Mouse (Mus musculus): ENCODE measurements around the gene Fars2. TPM values are rescaled to one million over a fixed set of nuclear protein-coding genes. Genes with fewer than 3 reads are reported as not detected.

Fars2 gene
- total RNA-seq, 2 experiments from 2014 or later, result 45.2 to 51.2 TPM

DNA sequence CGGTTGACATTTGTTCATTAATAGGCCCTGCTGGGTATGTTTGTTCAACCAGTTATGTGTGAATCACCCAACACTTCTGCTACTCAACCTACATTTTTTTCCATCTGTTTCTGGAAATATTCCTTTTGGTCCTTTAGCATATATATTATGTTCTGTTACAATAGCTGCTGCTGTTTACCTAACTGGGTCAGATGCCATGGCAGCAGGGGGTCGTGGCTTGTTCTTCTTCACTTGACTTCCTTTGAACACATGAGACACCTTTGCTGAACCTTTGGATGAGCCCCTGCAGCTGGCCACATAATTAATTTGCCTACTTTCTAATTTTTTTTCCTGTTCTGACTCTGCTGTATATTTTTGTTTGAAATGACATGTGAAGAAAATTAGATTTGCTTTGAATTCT lies 475.1 kb downstream of the Fars2 start:
- no peak for ATAC-seq (replicated peaks; ENCODE audit: low FRiP score, poor library complexity, severe bottlenecking)

- no peak for ATAC-seq (replicated peaks; ENCODE audit: low FRiP score, poor library complexity, severe bottlenecking)
These were observed 489.5 kb downstream of the Fars2 start for GRCm38 (mm10) chr13:36606717-36607116.

DNA sequence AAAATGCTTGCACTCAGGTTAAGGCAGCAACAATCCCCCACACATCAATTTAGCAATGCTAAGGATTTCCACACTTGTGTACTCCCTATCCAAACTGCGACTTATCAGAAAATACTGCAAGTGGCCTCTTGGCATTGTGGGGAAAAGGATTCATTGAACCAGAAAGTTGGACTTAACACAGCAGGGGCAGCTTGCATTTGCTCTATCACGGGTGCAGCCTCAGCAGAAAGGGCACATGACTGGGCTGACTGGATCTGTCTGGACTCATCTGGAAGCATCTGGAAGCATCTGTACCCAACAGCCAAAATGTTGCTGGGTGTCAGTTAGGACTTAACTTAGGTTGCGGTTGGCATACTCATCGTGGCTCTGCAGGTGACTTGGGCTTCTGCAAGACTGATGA lies 490.7 kb downstream of the Fars2 start:
- ATAC-seq (replicated peaks; ENCODE audit: low FRiP score, poor library complexity, severe bottlenecking), result no peak

DNA sequence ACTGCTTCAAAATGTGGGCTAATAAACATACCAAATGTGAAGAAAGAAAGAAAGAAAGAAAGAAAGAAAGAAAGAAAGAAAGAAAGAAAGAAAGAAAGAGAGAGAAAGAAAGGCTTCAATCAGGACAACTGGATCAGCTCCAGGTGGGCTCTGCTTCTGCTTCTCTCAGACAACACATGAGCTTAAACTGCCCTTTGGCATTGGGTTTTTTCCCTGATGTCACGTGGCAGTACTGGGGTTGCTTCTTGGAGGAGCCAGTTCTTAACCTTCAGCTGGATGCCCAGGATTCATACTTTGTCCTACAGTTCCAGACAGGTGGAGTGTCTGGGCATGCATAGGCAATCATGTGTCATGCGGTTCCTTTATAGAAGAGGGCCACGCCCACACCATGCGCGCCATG lies 493.2 kb downstream of the Fars2 start:
- no peak for ATAC-seq (replicated peaks; ENCODE audit: low FRiP score, poor library complexity, severe bottlenecking)

DNA sequence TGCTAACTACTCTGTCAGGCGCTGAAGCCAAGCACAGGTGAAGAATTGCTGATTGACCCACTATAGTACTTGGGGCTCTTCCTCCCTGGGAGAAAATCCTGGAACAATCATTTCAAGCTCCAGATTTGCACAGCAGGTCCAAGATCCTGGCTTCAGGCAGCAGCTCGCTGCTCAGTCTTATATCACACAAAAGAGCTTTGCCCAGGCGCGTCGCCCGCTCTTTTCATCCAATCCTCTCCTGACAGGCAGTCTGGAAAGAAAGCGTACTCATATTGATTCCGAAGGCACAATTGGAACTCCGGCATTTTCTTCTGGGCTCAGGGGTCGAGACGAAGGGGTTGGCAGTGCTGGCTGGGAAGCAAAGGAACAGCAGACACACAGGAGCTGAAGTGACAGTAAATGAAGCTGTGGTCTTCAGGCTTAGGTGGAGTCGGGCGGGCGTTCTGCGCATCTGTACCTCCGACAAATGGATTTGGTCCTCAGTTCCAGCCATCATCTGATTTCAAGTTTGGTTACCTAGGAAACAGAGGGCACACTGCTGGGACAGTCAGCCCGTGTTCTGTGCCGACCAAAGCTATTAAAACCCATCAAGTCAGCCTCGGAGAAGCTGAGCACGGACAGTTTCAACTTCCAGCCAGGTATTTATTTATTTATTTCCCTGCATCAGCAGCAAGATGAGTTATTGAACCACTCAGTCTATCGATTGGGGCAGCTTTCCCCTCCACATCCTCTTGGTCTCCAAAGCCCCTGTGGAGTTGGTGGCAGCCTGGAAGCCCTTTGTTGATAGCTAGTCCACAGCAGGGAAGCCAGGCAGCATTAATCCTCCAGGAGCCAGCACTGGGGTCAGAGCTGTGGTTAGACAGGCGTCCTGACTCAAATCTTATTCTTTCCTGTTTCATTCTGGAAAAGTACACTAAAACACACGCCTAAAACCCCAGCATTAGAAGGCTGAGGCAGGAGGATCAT lies 495.9 kb downstream of the Fars2 start:
- ATAC-seq (replicated peaks; ENCODE audit: low FRiP score, poor library complexity, severe bottlenecking), result no peak

- no peak for ATAC-seq (replicated peaks; ENCODE audit: low FRiP score, poor library complexity, severe bottlenecking)
These were observed 503.5 kb downstream of the Fars2 start for GRCm38 (mm10) chr13:36620498-36621332.

DNA sequence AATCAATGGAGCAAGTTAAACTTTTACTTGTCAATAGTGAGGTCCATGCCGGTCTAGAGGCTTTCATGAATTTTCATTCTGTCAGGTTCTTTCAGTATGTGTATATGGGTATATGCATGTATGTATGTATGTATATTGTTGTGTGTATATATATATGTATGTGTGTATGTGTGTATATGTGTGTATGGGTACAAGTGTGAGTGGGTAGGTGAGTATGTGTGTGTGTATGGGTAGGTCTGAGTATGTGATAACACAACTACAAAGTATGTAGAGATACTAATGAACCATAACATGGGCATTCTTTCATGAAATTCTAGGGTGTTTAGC lies 504.1 kb downstream of the Fars2 start:
- ATAC-seq (replicated peaks; ENCODE audit: low FRiP score, poor library complexity, severe bottlenecking), result no peak

GRCm38 (mm10) chr13:36623556-36623955 lies 506.3 kb downstream of the Fars2 start:
- ATAC-seq (replicated peaks; ENCODE audit: low FRiP score, poor library complexity, severe bottlenecking), result no peak

DNA sequence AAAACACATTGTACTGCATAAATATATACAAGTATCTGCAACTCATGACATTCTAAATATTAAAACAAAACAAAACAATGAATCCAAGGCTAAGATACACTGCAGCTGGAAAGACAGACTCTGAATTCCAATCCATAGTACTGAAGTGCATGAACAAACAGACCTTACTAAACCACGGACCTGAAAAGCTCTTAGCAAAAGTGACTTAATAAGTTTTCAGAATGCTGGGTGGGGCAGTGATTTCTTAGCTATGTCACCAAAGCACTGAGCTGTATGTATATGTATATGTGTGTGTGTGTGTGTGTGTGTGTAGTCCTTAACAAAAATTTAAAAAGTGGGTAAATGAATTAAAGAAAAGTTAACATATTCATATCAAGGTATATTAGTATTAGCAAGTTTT lies 511.9 kb downstream of the Fars2 start:
- ATAC-seq (replicated peaks; ENCODE audit: low FRiP score, poor library complexity, severe bottlenecking), result no peak

DNA sequence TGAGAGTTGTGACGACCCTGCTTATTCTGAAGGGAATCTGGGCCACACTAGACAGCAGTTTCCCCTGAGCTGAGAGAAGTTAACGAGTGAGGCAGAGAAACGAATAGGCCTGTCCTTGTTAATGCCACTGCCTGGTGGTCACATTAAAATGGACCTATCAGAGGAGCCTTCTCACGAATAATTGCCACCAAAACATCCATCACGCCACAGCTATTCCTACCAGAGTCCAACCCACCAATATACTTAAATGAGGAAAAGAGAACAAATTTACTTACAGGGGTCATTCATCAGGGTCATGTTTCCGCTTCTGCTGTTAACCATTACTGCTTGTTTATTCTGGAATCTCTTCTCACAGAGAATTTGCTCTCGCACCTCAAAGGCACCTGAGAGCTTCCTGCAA lies 531.0 kb downstream of the Fars2 start:
- no peak for ATAC-seq (replicated peaks; ENCODE audit: low FRiP score, poor library complexity, severe bottlenecking)

DNA sequence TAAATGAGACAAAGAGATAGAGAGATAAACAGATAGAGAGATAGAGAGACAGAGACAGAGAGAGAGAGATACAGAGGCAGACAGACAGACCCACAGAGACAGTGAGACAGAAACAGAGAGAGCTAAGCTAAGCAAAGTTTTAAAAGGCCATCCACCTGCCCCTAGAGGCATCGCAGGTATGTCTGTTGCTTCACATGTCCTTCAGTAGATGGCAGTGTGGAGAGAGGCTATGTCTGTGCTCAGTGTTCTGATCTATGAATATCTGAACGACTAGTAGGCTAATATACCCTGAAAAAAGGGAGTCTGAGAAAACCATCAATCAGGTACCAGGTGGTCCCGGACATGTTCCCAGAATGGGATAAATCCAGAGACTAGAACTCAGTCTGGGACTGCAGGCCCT lies 537.0 kb downstream of the Fars2 start:
- ATAC-seq (replicated peaks; ENCODE audit: low FRiP score, poor library complexity, severe bottlenecking), result no peak

DNA sequence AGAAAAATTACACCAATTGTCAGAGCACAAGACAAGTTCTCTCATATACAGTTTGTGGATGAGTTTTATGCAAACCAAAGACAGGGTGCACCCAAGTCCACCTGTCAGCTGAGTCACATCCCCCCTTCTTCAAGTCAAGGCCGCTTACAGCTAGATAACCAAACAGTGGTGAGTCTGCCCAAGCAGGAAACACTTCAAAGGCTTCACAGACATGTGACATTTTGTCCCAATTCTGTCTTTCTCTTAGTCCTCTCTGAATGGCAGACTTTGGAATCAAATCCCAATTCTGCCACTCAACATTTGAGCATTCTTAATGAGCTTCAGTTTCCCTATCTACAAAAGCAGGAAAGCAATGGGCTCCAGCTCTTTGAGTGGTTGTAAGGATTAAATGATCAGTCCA lies 562.1 kb downstream of the Fars2 start:
- ATAC-seq (replicated peaks; ENCODE audit: low FRiP score, poor library complexity, severe bottlenecking), result no peak

DNA sequence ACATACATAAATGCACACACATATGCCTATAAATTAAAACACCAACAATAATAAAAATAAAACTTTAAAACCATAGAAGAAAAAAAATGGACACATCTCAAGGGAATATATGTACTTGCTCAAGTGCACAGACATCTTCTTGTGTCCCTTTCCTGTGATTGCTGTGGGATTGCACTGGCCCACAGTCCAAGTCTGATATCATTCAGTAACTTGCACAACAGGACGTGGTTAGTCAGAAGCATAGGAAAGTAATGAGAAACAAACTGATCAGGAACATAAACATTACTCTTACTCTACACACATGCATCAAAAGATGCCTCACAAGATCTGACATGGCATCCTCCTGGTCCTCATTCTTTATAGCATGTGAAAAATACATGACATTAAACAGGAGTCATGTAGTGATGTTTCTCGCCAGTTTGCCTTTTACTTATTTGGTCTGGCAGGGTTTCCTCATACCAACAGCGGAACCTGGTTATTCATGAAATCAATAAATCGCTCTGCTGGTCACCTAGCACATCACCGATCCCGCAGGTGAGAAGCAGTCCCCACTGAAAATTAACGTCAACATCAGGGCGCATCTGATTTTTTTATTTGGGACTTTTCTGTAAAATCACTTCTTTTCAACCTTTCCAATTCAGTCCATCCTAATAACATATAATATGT lies 563.6 kb downstream of the Fars2 start:
- no peak for ATAC-seq (replicated peaks; ENCODE audit: low FRiP score, poor library complexity, severe bottlenecking)

DNA sequence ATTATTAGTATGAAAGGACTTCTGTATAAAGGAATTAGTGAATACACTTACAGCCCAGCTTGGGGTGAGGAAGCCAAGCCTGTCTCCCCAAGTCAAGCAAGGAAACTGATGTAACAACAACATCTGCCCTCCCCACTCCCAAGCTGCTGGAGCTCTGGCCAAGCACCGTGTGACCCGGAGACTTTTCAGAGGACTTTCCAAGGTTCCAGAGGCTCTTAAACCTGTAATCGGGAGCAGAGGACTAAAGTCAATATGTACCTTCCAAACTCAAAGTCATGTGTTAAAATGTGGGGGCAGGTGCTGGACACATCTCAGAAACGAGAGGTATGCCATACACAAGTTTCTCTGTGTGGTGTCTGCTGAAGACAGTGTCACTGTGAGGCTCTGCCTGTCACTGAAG lies 566.4 kb downstream of the Fars2 start:
- no peak for ATAC-seq (replicated peaks; ENCODE audit: low FRiP score, poor library complexity, severe bottlenecking)

GRCm38 (mm10) chr13:36695516-36696201 lies 578.4 kb downstream of the Fars2 start:
- no peak for ATAC-seq (replicated peaks; ENCODE audit: low FRiP score, poor library complexity, severe bottlenecking)

DNA sequence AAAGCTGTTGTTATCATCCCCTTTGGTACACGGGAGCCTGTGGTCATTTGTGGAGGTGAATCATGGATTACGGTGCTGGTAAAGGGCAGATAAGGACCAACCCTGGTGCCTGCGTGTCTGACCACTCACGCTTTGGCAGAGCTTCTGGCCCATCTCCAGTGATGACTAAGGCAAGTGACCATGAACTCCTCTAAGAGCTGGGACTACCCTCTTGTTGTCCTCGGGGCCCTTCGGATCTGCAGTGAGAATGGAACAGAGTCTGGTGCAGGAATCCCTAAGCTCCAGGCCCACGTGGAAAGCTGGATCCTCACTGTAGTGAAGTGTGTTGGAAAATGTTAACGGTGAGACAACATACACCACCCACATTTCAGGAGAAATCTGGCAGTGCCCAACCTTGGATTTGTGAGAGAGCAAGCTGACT lies 579.1 kb downstream of the Fars2 start:
- ATAC-seq (replicated peaks; ENCODE audit: low FRiP score, poor library complexity, severe bottlenecking), result no peak

GRCm38 (mm10) chr13:36707088-36707690 lies 590.0 kb downstream of the Fars2 start:
- ATAC-seq (replicated peaks; ENCODE audit: low FRiP score, poor library complexity, severe bottlenecking), result no peak

DNA sequence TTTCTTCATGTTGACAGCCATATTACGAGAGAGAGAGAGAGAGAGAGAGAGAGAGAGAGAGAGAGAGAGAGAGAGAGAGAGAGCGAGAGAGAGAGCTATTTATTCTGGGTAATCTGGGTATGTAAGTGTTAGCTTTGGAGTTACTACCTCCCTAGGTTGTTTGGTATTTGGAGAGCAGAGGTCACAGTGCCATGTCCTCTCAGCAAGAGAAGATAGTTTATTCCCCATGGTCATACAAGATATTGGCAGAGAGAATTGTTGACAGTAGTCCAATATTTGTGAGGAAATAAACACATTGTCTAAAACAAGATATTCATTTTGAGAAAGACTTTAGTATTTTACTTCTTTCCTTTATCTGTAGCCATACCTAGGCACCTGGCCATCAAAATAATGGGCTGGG lies 596.9 kb downstream of the Fars2 start:
- no peak for ATAC-seq (replicated peaks; ENCODE audit: low FRiP score, poor library complexity, severe bottlenecking)

- no peak for ATAC-seq (replicated peaks; ENCODE audit: low FRiP score, poor library complexity, severe bottlenecking)
These were observed 599.5 kb downstream of the Fars2 start for GRCm38 (mm10) chr13:36716708-36717107.

- no peak for ATAC-seq (replicated peaks; ENCODE audit: low FRiP score, poor library complexity, severe bottlenecking)
These were observed 600.2 kb downstream of the Fars2 start for GRCm38 (mm10) chr13:36717376-36717775.
